Mouse (Mus musculus) liver, embryonic 14.5 days (tissue): Measurements from ENCODE around the gene Egfl7.

Source experiments
- CTCF ChIP-seq: IDR thresholded peaks from 2 replicates; pipeline ENCODE4 v1.5.1; 2016; ENCODE audit warnings: antibody characterized with exemption, low read depth, control low read depth
- EP300 ChIP-seq: IDR thresholded peaks from 2 replicates; pipeline ENCODE4 v1.6.1; 2016; ENCODE audit warnings: antibody characterized with exemption, low read depth

DNA sequence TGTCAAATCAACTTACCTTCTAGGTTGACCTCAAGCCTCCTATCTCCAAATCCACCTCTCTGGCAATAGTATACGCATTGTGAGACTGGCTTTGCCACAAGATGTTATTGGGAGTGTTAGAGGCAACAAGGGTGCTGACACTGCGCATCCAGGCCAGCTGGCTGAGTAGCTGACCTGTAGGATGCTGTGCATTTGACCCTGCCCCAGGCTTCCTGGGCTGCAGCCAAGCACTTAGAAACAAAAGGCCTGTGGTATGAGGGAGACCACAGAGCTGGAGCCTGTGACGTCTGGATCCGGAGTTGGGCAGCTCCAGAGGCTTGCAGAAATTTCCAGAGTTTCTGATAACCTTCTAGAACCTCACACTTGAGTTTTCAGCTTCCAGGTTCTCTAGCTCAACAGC lies 36.7 kb upstream of the Egfl7 start:
- TF ChIP-seq CTCF (no peak), EP300 (no peak)
